Mouse (Mus musculus) intestine, postnatal 0 days (tissue): ENCODE measurements around the gene Piga. TPM values are rescaled to one million over a fixed set of nuclear protein-coding genes. Genes with fewer than 3 reads are reported as not detected.
A peak's percentile ranks its signal among the peaks of the same experiment; 100 is the strongest.

Experiments
- ATAC-seq: fragments of 200-750 bp; cut with Nextera tagmentation; 2 replicates; pipeline ENCODE4 v1.8.0; 2017; ENCODE audit warnings: mild to moderate bottlenecking, moderate TSS enrichment, moderate library complexity
- H3K27ac ChIP-seq: fragments of 300-500 bp; sonication (generic); 2 replicates; pipeline ENCODE4 v1.5.1; 2014; ENCODE audit warnings: mild to moderate bottlenecking, low read depth, low read length, moderate library complexity
- H3K27me3 ChIP-seq: fragments of 300-500 bp; sonication (generic); replicated peaks from 2 replicates; pipeline ENCODE4 v1.6.1; 2014; ENCODE audit warnings: low read length, mixed read lengths; ENCODE audit not compliant: control insufficient read depth, insufficient read depth
- H3K36me3 ChIP-seq: fragments of 300-500 bp; sonication (generic); 2 replicates; pipeline ENCODE4 v1.6.1; 2014; ENCODE audit warnings: mild to moderate bottlenecking, moderate library complexity; ENCODE audit not compliant: control insufficient read depth, insufficient read depth
- H3K4me1 ChIP-seq: fragments of 300-500 bp; sonication (generic); replicated peaks from 2 replicates; pipeline ENCODE4 v1.6.1; 2014; ENCODE audit warnings: antibody characterized with exemption, low read length, mixed read lengths; ENCODE audit not compliant: control insufficient read depth, insufficient read depth
- H3K4me2 ChIP-seq: fragments of 300-500 bp; sonication (generic); replicated peaks from 2 replicates; pipeline ENCODE4 v1.6.1; 2014; ENCODE audit warnings: low read depth, mild to moderate bottlenecking, moderate library complexity
- H3K4me3 ChIP-seq: fragments of 300-500 bp; sonication (generic); 2 replicates; pipeline ENCODE4 v1.5.1; 2014; ENCODE audit warnings: low read depth, low read length
- H3K9ac ChIP-seq: fragments of 300-500 bp; sonication (generic); 2 replicates; pipeline ENCODE4 v1.6.1; 2014; ENCODE audit warnings: mild to moderate bottlenecking, low read depth, low read length
- H3K9me3 ChIP-seq: fragments of 300-500 bp; sonication (generic); 2 replicates; pipeline ENCODE4 v1.6.1; 2016; ENCODE audit warnings: mixed run types; ENCODE audit not compliant: control insufficient read depth
- CTCF ChIP-seq: sonication (generic); IDR thresholded peaks from 2 replicates; pipeline ENCODE4 v1.5.1; 2016; ENCODE audit warnings: low read depth, mild to moderate bottlenecking, control low read depth, antibody characterized with exemption, moderate library complexity
- WGBS: fragments of 180-500 bp; shearing (Covaris S2); extraction: QIAGEN DNeasy Blood & Tissue Kit; methylation state at CpG from one replicate; pipeline ENCODE4 v1.1.7; 2014; 5-methylcytosine and 5-hydroxymethylcytosine counted together
- polyA plus RNA-seq: library from polyadenylated mRNA; unstranded; fragments of >200 nt; fragmentation: Nextera tagmentation; extraction: Ambion mirVana; gene quantifications from 2 replicates; pipeline ENCODE4 v1.2.1, GENCODE M21; 2015

The Piga gene
- polyA plus RNA-seq, 1 experiment from 2014 or later = 8.2 TPM

DNA sequence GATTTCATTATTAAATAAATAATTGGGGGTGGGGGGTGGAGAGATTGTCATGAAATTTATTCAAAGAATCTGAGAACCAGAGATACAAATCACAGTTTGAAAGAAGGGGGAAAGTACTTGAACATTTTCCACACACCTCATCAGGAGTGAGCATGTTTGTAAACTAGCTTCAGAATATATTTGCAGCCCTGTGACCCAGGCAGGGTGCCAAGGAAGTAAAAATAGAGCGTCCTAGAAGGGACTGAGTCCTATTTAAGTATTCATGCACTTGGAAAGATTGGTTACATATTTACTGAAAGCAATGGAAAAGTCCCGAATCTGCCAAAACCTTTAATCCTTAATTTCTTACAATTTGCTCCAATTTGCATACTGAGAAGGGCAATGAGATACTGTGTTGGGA lies 20.6 kb downstream of the Piga start:
- TF ChIP-seq CTCF = no peak
- H3K9me3 ChIP-seq = no peaks in the 10 kb centered on the region
- H3K4me2 ChIP-seq = no peak overlapping the region
- no peak for ATAC-seq
- H3K4me3 ChIP-seq = no peak overlapping the region
- no peaks in the 10 kb centered on the region for H3K27me3 ChIP-seq
- 50% methylated on average over 2 of the region's 2 CpGs for WGBS
- no peak overlapping the region for H3K27ac ChIP-seq
- no peaks in the 10 kb centered on the region for H3K36me3 ChIP-seq
- H3K4me1 ChIP-seq = no peaks in the 10 kb centered on the region
- no peak overlapping the region for H3K9ac ChIP-seq

DNA sequence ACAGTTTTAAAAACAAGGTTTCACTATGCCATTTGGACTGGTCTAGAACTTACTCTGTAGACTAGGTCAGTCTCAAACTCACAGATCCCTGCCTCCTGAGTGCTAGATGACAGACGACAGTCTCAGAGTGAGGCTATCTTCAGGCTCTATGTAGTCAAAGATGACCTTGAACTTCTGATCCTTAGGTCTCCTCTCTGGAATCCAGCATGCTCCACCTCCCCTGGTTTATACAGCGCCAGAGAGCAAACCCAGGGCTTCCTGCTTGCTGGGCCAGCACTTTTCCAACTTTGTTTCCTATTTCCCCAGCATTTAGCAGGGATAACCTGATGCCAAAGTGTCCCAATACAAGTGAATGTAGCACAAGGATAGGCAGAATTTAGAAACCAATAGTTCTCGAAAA lies 21.1 kb downstream of the Piga start:
- Histone ChIP-seq H3K36me3 (no peaks in the 10 kb centered on the region), H3K9ac (no peak overlapping the region), H3K27ac (no peak overlapping the region), H3K27me3 (no peaks in the 10 kb centered on the region), H3K4me1 (no peaks in the 10 kb centered on the region), H3K4me2 (no peak overlapping the region), H3K4me3 (no peak overlapping the region), H3K9me3 (no peaks in the 10 kb centered on the region)
- WGBS = 72% methylated on average over 3 of the region's 3 CpGs
- no peak for TF ChIP-seq CTCF
- no peak for ATAC-seq

DNA sequence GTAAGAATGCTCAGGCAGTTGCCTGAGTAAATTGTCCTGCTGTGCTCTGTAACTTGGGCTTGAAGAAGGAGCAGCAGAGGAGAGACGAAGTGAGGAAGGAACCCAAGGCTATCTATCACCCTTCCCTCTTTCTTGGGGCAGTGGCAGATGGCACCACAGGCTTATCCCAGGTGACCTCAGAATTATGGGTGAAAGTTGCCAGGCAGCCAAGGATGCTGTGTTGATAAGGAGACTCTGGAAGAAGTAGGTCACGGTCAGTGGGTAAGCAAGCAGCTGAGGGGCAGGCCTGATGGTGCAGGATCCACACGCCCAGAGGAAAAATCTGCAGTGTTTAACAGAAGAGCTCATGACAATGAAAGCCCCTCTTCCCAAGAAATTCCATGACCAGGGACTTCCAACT lies 21.7 kb downstream of the Piga start:
- no peak overlapping the region for H3K4me2 ChIP-seq
- no peak for ATAC-seq
- no peaks in the 10 kb centered on the region for H3K36me3 ChIP-seq
- H3K4me3 ChIP-seq = no peak overlapping the region
- H3K27ac ChIP-seq = no peak overlapping the region
- no peak overlapping the region for H3K9ac ChIP-seq
- TF ChIP-seq CTCF = no peak
- H3K9me3 ChIP-seq = no peaks in the 10 kb centered on the region
- H3K4me1 ChIP-seq = no peaks in the 10 kb centered on the region
- no peaks in the 10 kb centered on the region for H3K27me3 ChIP-seq
- WGBS = 65% methylated on average over 3 of the region's 3 CpGs

DNA sequence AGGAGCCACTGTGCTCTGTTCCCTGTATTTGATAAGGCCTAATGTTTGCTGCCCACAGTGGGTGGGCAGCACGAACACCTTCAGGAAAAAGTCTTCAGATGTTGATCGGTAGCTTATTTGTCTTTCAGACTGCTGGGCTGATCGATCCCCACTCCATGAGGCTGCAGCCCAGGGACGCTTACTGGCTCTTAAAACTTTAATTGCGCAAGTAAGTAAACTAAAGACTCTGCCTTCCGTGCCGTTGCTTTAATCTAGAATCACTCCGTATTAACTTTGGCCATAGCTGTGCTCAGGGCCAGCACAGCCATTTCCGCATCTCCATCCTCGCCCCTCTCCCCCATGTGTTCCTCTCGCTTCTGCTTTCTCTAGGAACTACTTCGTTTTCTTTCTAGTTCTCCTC lies 26.0 kb downstream of the Piga start:
- 64% methylated on average over 12 of the region's 12 CpGs for WGBS
- no peak for ATAC-seq
- Histone ChIP-seq H3K4me1 (no peaks in the 10 kb centered on the region), H3K36me3 (no peaks in the 10 kb centered on the region), H3K4me2 (no peak overlapping the region), H3K27ac (no peak overlapping the region), H3K9me3 (no peaks in the 10 kb centered on the region), H3K9ac (no peak overlapping the region), H3K27me3 (no peaks in the 10 kb centered on the region), H3K4me3 (no peak overlapping the region)
- TF ChIP-seq CTCF = no peak

DNA sequence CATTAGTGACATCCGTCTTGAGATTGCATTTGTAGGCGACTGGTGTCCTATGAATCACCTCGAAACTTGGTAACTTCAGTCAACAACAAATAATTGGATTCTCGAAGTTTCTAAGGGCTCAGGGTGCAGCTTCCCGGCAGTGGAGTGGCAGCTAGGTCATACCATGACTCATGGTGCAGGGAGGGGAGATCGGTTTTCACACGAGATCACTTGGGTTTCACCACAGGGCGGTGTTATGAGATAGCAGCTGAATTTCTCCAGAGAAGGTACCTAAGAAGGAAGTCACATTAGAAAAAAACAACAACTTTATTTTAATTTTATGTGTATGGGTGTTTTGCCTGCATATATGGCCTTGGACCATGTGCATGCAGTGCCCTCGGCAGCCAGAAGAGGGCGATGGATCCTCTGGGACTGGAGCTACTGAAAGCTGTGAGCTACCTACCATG lies 26.5 kb downstream of the Piga start:
- TF ChIP-seq CTCF = peak; percentile 51
- Histone ChIP-seq H3K9me3 (no peaks in the 10 kb centered on the region), H3K4me1 (no peaks in the 10 kb centered on the region), H3K9ac (no peak overlapping the region), H3K36me3 (no peaks in the 10 kb centered on the region), H3K4me3 (no peak overlapping the region), H3K27me3 (no peaks in the 10 kb centered on the region), H3K4me2 (no peak overlapping the region), H3K27ac (no peak overlapping the region)
- ATAC-seq = peak; percentile 74
- WGBS = 70% methylated on average over 10 of the region's 10 CpGs

DNA sequence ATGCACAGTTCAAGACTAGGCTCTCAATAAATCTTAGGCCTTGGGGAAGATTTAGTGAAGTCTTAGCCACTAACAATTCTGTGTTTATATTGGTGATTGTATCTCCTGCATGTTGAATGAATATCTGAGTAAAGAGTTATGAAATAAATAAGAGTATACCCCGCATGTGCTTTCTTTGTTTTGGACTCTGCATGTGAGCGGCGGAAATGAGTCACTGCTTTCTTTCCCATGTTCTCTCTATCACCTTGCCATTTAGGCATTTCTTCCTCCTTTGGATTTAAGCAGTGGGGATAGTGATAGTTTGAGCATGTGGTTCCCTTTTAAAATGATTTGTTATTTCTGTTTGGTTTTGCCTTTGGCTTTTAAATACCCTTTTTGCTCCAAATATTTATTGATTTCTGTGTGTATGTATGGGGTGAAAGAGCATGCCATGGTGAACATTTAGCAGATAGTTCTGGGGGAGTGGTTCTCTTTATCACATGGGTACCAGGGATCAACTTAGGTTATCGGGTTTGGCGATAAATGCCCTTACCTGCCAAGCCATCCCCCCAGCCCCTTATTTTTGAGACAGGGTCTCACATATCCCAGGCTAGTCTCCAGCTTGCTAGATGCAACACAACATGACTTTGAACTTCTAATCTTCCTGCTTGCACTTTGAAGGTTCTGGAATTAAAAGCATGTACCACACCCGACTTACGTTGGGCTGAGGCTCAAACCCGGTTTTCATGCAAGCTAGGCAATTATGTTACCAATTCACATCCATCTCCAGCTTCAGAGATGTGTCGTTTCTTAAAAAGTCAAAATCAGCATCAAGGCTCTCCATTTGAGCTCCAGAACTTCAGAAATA lies 27.5 kb downstream of the Piga start:
- no peak overlapping the region for H3K4me2 ChIP-seq

More for the DNA sequence above, 27.5 kb downstream of the Piga start:
- 74% methylated on average over 9 of the region's 9 CpGs for WGBS
- H3K36me3 ChIP-seq = no peaks in the 10 kb centered on the region
- no peak overlapping the region for H3K27ac ChIP-seq
- no peaks in the 10 kb centered on the region for H3K4me1 ChIP-seq
- H3K9ac ChIP-seq = no peak overlapping the region
- no peaks in the 10 kb centered on the region for H3K9me3 ChIP-seq
- TF ChIP-seq CTCF = no peak
- H3K27me3 ChIP-seq = no peaks in the 10 kb centered on the region
- no peak for ATAC-seq
- H3K4me3 ChIP-seq = no peak overlapping the region
